Mouse (Mus musculus) C2C12 (cell line): Measurements from ENCODE around the gene Slc6a12. TPM values are rescaled to one million over a fixed set of nuclear protein-coding genes. Genes with fewer than 3 reads are reported as not detected.

ENCODE experiments used
- H3K27me3 ChIP-seq: one replicate; pipeline ENCODE4 v1.6.1; 2011; ENCODE audit not compliant: control insufficient read depth, insufficient read depth, insufficient read length
- H3K36me3 ChIP-seq: one replicate; pipeline ENCODE4 v1.6.1; 2011; ENCODE audit not compliant: control insufficient read depth, insufficient read depth
- H3K4me3 ChIP-seq: one replicate; pipeline ENCODE4 v1.5.1; 2011; ENCODE audit warnings: mild to moderate bottlenecking, control low read depth; ENCODE audit not compliant: poor library complexity, insufficient read depth, severe bottlenecking
- H3K79me2 ChIP-seq: one replicate; pipeline ENCODE4 v1.6.1; 2011; ENCODE audit not compliant: control insufficient read depth, insufficient read depth
- H3K79me3 ChIP-seq: one replicate; pipeline ENCODE4 v1.6.1; 2011; ENCODE audit warnings: low read depth, control low read depth
- H3ac ChIP-seq: one replicate; pipeline ENCODE3; 2011; ENCODE audit warnings: low read depth; ENCODE audit not compliant: control insufficient read depth, insufficient read length
- CEBPB ChIP-seq: IDR thresholded peaks from one replicate; pipeline ENCODE4 v1.6.1; 2011; ENCODE audit warnings: low read depth, mild to moderate bottlenecking, control low read depth, moderate library complexity
- CTCF ChIP-seq: IDR thresholded peaks from one replicate; pipeline ENCODE4 v1.5.1; 2011; ENCODE audit not compliant: control insufficient read depth, insufficient read depth, insufficient read length
- FOSL1 ChIP-seq: IDR thresholded peaks from one replicate; pipeline ENCODE4 v1.8.0; 2011; ENCODE audit warnings: mild to moderate bottlenecking, low read length; ENCODE audit not compliant: poor library complexity, insufficient read depth, severe bottlenecking
- MAX ChIP-seq: IDR thresholded peaks from one replicate; pipeline ENCODE4 v1.6.1; 2011; ENCODE audit warnings: mild to moderate bottlenecking, control low read depth
- MYOD1 ChIP-seq: IDR thresholded peaks from one replicate; pipeline ENCODE4 v1.6.1; 2011; ENCODE audit warnings: low read depth; ENCODE audit not compliant: control insufficient read depth, insufficient read length
- MYOG ChIP-seq: IDR thresholded peaks from one replicate; pipeline ENCODE4 v1.6.1; 2011; ENCODE audit not compliant: control insufficient read depth, insufficient read length; ENCODE audit errors: extremely low read depth
- USF1 ChIP-seq: IDR thresholded peaks from one replicate; pipeline ENCODE4 v1.6.1; 2011; ENCODE audit warnings: low read depth, mild to moderate bottlenecking, control low read depth, moderate library complexity
- polyA plus RNA-seq: library from polyadenylated mRNA; unstranded; fragments of >200 nt; fragmentation: generic; extraction: Trizol; gene quantifications from one replicate; pipeline ENCODE4 v1.2.1, GENCODE M21; 2012; ENCODE audit warnings: missing spikeins

Gene Slc6a12
- polyA plus RNA-seq, 1 experiment = 0.15 TPM

- no peaks in the 10 kb centered on the region for H3K79me3 ChIP-seq
- H3K27me3 ChIP-seq = peaks cover 6% of the 10 kb centered on the region
- no peak overlapping the region for H3ac ChIP-seq
- no peak overlapping the region for H3K4me3 ChIP-seq
- no peaks in the 10 kb centered on the region for H3K79me2 ChIP-seq
- H3K36me3 ChIP-seq = no peaks in the 10 kb centered on the region
- TF ChIP-seq CTCF = no peak
- no peak for TF ChIP-seq USF1
- no peak for TF ChIP-seq MAX
- TF ChIP-seq CEBPB = no peak
- TF ChIP-seq FOSL1 = no peak
- TF ChIP-seq MYOD1 = no peak
- no peak for TF ChIP-seq MYOG
Observed at GRCm38 (mm10) chr6:121326486-121327069, 16.3 kb upstream of the Slc6a12 start.

GRCm38 (mm10) chr6:121328417-121328884 is 14.4 kb upstream of the Slc6a12 start:
- Histone ChIP-seq H3K4me3 (no peak overlapping the region), H3ac (no peak overlapping the region), H3K79me2 (no peaks in the 10 kb centered on the region), H3K79me3 (no peaks in the 10 kb centered on the region), H3K36me3 (no peaks in the 10 kb centered on the region), H3K27me3 (peaks cover 17% of the 10 kb centered on the region)
- TF ChIP-seq USF1 = no peak
- no peak for TF ChIP-seq MYOD1
- no peak for TF ChIP-seq FOSL1
- TF ChIP-seq MAX = no peak
- no peak for TF ChIP-seq MYOG
- TF ChIP-seq CTCF = no peak
- no peak for TF ChIP-seq CEBPB

GRCm38 (mm10) chr6:121329848-121330508 is 12.9 kb upstream of the Slc6a12 start:
- Histone ChIP-seq H3ac (no peak overlapping the region), H3K79me2 (no peaks in the 10 kb centered on the region), H3K79me3 (no peaks in the 10 kb centered on the region), H3K36me3 (no peaks in the 10 kb centered on the region), H3K27me3 (peaks cover 24% of the 10 kb centered on the region), H3K4me3 (no peak overlapping the region)
- no peak for TF ChIP-seq USF1
- TF ChIP-seq MYOG = no peak
- no peak for TF ChIP-seq MYOD1
- no peak for TF ChIP-seq CTCF
- TF ChIP-seq MAX = no peak
- TF ChIP-seq FOSL1 = no peak
- no peak for TF ChIP-seq CEBPB

GRCm38 (mm10) chr6:121335841-121336240 is 7.0 kb upstream of the Slc6a12 start:
- no peaks in the 10 kb centered on the region for H3K79me2 ChIP-seq
- no peaks in the 10 kb centered on the region for H3K79me3 ChIP-seq
- no peak overlapping the region for H3ac ChIP-seq
- H3K27me3 ChIP-seq = peaks cover 26% of the 10 kb centered on the region
- H3K4me3 ChIP-seq = no peak overlapping the region
- TF ChIP-seq MYOD1 (no peak), CTCF (no peak), FOSL1 (no peak), USF1 (no peak), MAX (no peak), CEBPB (no peak), MYOG (no peak)
- no peaks in the 10 kb centered on the region for H3K36me3 ChIP-seq

GRCm38 (mm10) chr6:121336558-121336957 is 6.3 kb upstream of the Slc6a12 start:
- Histone ChIP-seq H3K36me3 (no peaks in the 10 kb centered on the region), H3K27me3 (peaks cover 26% of the 10 kb centered on the region), H3K79me2 (no peaks in the 10 kb centered on the region), H3K4me3 (no peak overlapping the region), H3K79me3 (no peaks in the 10 kb centered on the region), H3ac (no peak overlapping the region)
- TF ChIP-seq MAX (no peak), FOSL1 (no peak), USF1 (no peak), CEBPB (no peak), MYOD1 (no peak), CTCF (no peak)

GRCm38 (mm10) chr6:121337229-121337628 is 5.6 kb upstream of the Slc6a12 start:
- TF ChIP-seq CTCF (no peak), USF1 (no peak), CEBPB (no peak), MYOG (no peak), FOSL1 (no peak), MYOD1 (no peak), MAX (no peak)

More at GRCm38 (mm10) chr6:121337229-121337628, 5.6 kb upstream of the Slc6a12 start:
- H3ac ChIP-seq = no peak overlapping the region
- no peaks in the 10 kb centered on the region for H3K79me3 ChIP-seq
- peaks cover 23% of the 10 kb centered on the region for H3K27me3 ChIP-seq
- H3K4me3 ChIP-seq = no peak overlapping the region
- no peaks in the 10 kb centered on the region for H3K36me3 ChIP-seq
- H3K79me2 ChIP-seq = no peaks in the 10 kb centered on the region
